Mouse (Mus musculus) central nervous system, embryonic 14 days (tissue): ENCODE results near the gene Adk. TPM values are rescaled to one million over a fixed set of nuclear protein-coding genes. Genes with fewer than 3 reads are reported as not detected.

Source experiments
- polyA plus RNA-seq: library from polyadenylated mRNA; depleted of rRNA; stranded (reverse); fragments of >200 nt; gene quantifications from 2 replicates; pipeline ENCODE4 v1.2.3, GENCODE M21; 2012; rRNA removed

Gene Adk
- polyA plus RNA-seq, result 27.9 TPM in 2 replicates

DNA sequence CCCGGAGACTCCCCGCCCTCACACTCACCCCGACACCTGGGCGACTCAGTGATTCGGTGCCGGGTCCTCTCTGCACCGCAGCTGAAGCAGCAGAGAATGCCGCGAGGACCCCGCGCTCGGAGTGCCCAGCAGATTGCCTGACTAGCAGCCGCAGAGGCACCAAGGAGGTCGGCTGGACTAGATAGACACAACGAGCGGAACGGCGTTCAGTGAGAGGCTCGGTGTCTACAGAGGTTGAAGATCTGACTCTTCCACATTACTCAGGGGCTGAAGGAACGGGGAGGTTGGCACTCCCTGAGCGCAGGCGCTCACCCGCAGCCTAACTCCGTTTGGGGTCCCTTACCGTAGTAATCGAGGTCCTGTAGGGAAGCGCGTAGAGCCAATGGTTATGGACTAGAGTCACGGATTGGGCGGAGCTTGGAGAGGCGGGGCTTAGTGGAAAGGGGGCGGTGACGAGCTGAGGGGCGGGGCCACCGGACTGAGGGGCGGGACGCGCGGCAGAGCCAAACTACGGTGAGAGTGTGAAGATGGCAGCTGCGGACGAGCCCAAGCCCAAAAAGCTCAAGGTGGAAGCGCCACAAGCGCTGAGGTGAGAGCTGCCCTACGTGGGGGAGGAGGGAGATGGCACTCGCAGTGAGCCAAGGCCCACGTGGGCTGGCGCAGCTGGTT lies at the start of gene Adk, which contains the start of gene Ap3m1:
TSS of gene Adk (plus strand) at position 463 of the 669 bp plus-strand sequence.
TSS of gene Ap3m1 (minus strand) at position 397 of the 669 bp plus-strand sequence.

GRCm38 (mm10) chr14:21481231-21481630 lies 428.9 kb downstream of the Adk start, which contains the start of gene Kat6b:
Kat6b (plus strand) TSS chr14:21481434.

Other genes with a start within 250 kb of the Adk start
- gene Plau, start 215.9 kb upstream of the Adk start, polyA plus RNA-seq, result 2.2 and 3.1 TPM in 2 replicates
- gene Vcl, start 123.2 kb upstream of the Adk start, polyA plus RNA-seq, result 21.6 and 28.8 TPM in 2 replicates
- 83.5 and 101 TPM in 2 replicates for gene Ap3m1, start 66 bp upstream of the Adk start, polyA plus RNA-seq